Mouse (Mus musculus) G1E (cell line): ENCODE data around the gene Vac14. TPM values are rescaled to one million over a fixed set of nuclear protein-coding genes. Genes with fewer than 3 reads are reported as not detected.

Experiments used
- ATAC-seq: 2 replicates; pipeline ENCODE4 v1.8.0; 2016; ENCODE audit warnings: mild to moderate bottlenecking; ENCODE audit not compliant: insufficient number of reproducible peaks, poor library complexity, low FRiP score, severe bottlenecking; ENCODE audit errors: extremely low read depth
- DNase-seq: peaks from one replicate; pipeline ENCODE4 v3.0.0; 2012; ENCODE audit warnings: low spot score
- H3K27me3 ChIP-seq: 2 replicates; pipeline ENCODE4 v1.6.1; 2012; ENCODE audit warnings: mild to moderate bottlenecking, low read length, inconsistent platforms; ENCODE audit not compliant: insufficient read depth
- H3K36me3 ChIP-seq: replicated peaks from 2 replicates; pipeline ENCODE3; 2012; ENCODE audit warnings: mild to moderate bottlenecking, inconsistent platforms
- H3K4me1 ChIP-seq: 2 replicates; pipeline ENCODE4 v1.6.1; 2012; ENCODE audit warnings: low read depth, low read length, inconsistent platforms, mixed read lengths; ENCODE audit not compliant: insufficient read depth
- H3K4me3 ChIP-seq: 2 replicates; pipeline ENCODE4 v1.5.1; 2012; ENCODE audit warnings: low read depth, mild to moderate bottlenecking, inconsistent platforms, low read length, moderate library complexity, mixed read lengths
- H3K9me3 ChIP-seq: replicated peaks from 2 replicates; pipeline ENCODE4 v1.6.1; 2012; ENCODE audit warnings: inconsistent platforms
- CTCF ChIP-seq: IDR thresholded peaks from 2 replicates; pipeline ENCODE4 v1.5.1; 2012; ENCODE audit warnings: low read depth, low read length, inconsistent platforms, mixed read lengths
- GATA1 ChIP-seq: IDR thresholded peaks from 2 replicates; pipeline ENCODE4 v1.6.1; 2012; ENCODE audit warnings: borderline replicate concordance, low read length, inconsistent platforms, mixed read lengths
- GATA2 ChIP-seq: IDR thresholded peaks from 2 replicates; pipeline ENCODE4 v1.6.1; 2012; ENCODE audit warnings: low read depth, low read length, inconsistent platforms, borderline replicate concordance
- POLR2AphosphoS5 ChIP-seq: IDR thresholded peaks from 2 replicates; pipeline ENCODE4 v1.6.1; 2012; ENCODE audit warnings: low read depth, low read length, inconsistent platforms; ENCODE audit not compliant: insufficient replicate concordance
- TAL1 ChIP-seq: conservative IDR thresholded peaks from 2 replicates; pipeline ENCODE4 v1.6.1; 2012; ENCODE audit warnings: low read depth, low read length, inconsistent platforms, mixed read lengths
- polyA plus RNA-seq: library from polyadenylated mRNA; stranded (reverse); fragments of >175 nt; gene quantifications from 2 replicates; pipeline ENCODE4 v1.2.3, GENCODE M21; 2012
- total RNA-seq, 2 experiments: library from RNA; stranded (forward) in 1 of 2; stranded (reverse) in 1 of 2; fragments of 200-1000 nt in 1 of 2; fragments of >200 nt in 1 of 2; fragmentation: Nextera tagmentation in 1 of 2; gene quantifications; 2 replicates each; pipeline ENCODE4 v1.2.3; 2014 to 2017

Gene Vac14
- total and polyA plus RNA-seq, 3 experiments: 25.7 to 70.1 (median 52.1) TPM

DNA sequence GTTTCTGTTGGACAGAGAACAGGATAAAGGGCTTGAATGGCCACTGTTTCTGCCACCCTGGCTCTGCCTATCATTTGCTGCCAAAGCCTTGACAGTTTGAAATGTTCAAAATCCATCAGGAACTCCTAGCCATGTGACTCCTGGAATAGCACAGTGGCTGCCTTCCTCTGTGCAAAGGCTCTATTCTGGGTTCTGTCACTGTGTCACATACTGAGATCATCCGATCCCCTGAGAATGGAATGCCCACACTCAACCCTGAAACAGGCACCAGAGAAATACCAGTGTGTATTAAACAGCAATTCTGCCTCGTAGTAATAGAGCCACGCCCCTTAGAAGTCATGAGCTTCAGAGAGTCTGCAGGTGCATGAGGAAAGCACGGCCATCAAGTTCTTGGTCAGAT, 33.5 kb downstream of the Vac14 start:
- TF ChIP-seq GATA1: no peak
- TF ChIP-seq TAL1: no peak
- TF ChIP-seq POLR2AphosphoS5: no peak
- TF ChIP-seq GATA2: no peak
- no peak for TF ChIP-seq CTCF
- no peak overlapping the region for H3K4me3 ChIP-seq
- no peaks in the 10 kb centered on the region for H3K9me3 ChIP-seq
- H3K27me3 ChIP-seq: no peaks in the 10 kb centered on the region
- H3K36me3 ChIP-seq: peaks cover 84% of the 10 kb centered on the region
- ATAC-seq: no peak
- DNase-seq: no peak
- no peaks in the 10 kb centered on the region; the same call in 1 of the 2 replicates for H3K4me1 ChIP-seq

DNA sequence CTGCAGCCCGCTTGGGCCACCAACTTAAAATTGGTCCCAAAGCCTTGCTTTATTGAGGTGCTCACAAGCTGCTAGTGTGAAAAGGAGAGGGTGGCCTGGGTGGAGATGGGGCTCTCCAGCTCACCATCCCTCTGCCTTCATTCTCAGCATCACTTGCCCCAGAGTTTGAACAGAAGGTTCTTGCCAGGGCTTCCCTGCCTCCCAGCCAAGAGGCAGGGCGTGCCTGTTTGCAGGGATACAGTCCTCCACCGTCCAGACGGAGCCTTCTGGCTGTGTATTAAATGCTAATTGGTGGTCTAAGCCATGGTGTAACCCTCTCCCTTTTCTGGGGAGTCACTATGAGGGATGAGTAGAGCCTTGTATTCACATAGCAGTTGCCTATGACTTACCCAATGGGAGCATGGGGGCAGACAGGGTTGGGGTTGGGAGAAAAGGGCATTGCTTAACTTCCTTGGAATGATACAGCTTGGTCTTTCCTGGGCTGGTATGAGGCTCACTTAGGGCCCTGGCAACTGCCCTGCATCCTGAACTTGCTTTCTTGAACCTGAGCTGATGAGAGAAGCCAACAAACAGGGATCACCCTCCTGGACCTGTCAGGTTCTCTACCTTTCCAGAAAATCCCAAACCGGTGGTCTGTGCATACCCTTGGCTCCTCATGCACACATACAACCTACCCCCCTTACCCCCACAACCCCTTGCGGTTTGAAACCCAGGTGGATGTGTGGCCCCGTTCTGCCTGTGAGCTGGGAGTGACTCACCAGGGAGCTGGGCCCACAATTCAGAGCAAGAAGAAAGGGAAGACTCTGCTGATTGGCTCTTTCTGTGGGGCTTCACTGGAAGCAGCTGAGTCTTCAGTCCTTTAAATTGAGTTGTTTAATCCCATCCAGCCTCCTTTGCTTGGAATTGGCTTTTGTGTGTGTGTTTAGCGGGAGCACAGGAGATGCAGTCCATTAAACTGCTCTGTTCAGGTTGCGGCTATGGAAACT, 36.0 kb downstream of the Vac14 start:
- no peak for TF ChIP-seq CTCF
- no peak for TF ChIP-seq POLR2AphosphoS5
- no peak for TF ChIP-seq TAL1
- TF ChIP-seq GATA2: no peak
- TF ChIP-seq GATA1: no peak
- H3K27me3 ChIP-seq: no peaks in the 10 kb centered on the region
- H3K36me3 ChIP-seq: peaks cover 99% of the 10 kb centered on the region
- H3K4me1 ChIP-seq: no peaks in the 10 kb centered on the region; the same call in 1 of the 2 replicates
- no peaks in the 10 kb centered on the region for H3K9me3 ChIP-seq
- DNase-seq (no peak), ATAC-seq (no peak)
- H3K4me3 ChIP-seq: no peak overlapping the region

DNA sequence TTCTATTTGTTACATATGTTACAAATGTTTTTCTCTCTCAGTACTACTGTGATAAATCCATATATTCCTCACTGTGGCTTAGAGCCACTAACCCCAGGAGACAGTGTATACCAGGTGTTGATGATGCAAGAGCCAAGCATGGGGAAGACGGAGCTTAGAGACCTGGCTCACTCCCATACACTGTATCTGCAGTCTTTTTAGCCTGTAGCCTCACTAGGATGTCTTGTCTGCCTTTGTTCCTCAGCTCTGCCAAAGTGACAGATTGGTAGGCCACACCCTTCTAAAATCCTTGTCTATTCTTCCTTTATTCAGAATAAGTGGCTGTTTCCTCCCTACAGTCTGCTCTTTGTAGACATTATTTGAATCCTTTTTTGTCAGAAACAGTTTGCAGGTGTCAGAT, 37.4 kb downstream of the Vac14 start:
- ATAC-seq (no peak), DNase-seq (no peak)
- H3K9me3 ChIP-seq: no peaks in the 10 kb centered on the region
- no peaks in the 10 kb centered on the region for H3K27me3 ChIP-seq
- H3K4me3 ChIP-seq: no peak overlapping the region
- no peak for TF ChIP-seq GATA1
- TF ChIP-seq TAL1: no peak
- TF ChIP-seq POLR2AphosphoS5: no peak
- TF ChIP-seq CTCF: no peak
- TF ChIP-seq GATA2: no peak
- H3K4me1 ChIP-seq: no peaks in the 10 kb centered on the region; the same call in 1 of the 2 replicates
- H3K36me3 ChIP-seq: peaks cover 99% of the 10 kb centered on the region

DNA sequence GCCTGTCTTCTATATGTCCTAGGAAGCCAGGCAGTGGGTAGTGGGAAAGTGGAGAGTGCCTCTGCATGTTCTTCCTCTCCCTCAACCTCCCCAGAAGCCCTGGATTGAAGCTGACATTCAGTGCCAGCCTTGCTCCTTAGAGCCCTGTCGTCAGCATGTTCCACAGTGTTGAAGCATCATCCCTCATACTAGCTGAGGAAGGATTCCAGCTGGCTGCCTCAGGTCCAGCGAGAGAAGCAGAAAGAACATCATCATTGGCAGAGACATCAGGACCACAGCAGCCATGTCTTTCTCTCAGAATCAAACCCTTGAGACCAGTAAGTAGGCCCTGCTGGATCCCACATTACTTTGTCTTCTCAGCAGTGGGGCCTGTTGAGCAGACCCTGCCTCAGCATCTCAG, 39.3 kb downstream of the Vac14 start:
- Histone ChIP-seq H3K4me3 (no peak overlapping the region), H3K36me3 (peaks cover 99% of the 10 kb centered on the region), H3K4me1 (no peaks in the 10 kb centered on the region; the same call in 1 of the 2 replicates), H3K27me3 (no peaks in the 10 kb centered on the region), H3K9me3 (no peaks in the 10 kb centered on the region)
- no peak for ATAC-seq
- TF ChIP-seq TAL1 (no peak), GATA2 (no peak), GATA1 (no peak), CTCF (no peak), POLR2AphosphoS5 (no peak)
- no peak for DNase-seq

DNA sequence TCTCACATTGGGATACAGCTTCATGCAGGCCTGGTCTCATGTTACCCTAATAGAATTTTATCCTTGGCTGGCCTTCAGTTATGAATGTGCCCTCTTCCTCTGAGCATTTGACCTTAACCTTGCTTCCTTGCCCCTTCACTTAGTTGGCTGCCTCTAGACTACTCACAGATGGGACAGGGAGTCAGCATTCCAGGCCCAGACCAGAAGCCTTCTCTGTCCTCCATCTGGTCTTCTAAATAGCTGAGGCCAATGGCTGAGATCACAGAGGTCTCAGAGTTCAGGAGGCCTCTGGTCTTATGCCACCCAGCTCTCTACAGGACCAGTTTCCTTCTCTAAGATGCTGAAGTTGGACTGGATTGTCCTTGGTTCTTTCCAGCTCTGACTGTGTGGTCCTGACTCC, 41.7 kb downstream of the Vac14 start:
- no peaks in the 10 kb centered on the region for H3K27me3 ChIP-seq
- DNase-seq (no peak), ATAC-seq (no peak)
- TF ChIP-seq POLR2AphosphoS5: no peak
- no peak for TF ChIP-seq GATA2
- TF ChIP-seq CTCF: no peak
- no peak for TF ChIP-seq TAL1
- TF ChIP-seq GATA1: no peak
- no peaks in the 10 kb centered on the region for H3K9me3 ChIP-seq
- H3K4me1 ChIP-seq: no peaks in the 10 kb centered on the region
- H3K36me3 ChIP-seq: peaks cover 99% of the 10 kb centered on the region
- no peak overlapping the region for H3K4me3 ChIP-seq

- H3K4me3 ChIP-seq: no peak overlapping the region
- peaks cover 93% of the 10 kb centered on the region for H3K36me3 ChIP-seq
- no peak for TF ChIP-seq TAL1
- TF ChIP-seq CTCF: no peak
- no peak for TF ChIP-seq GATA1
- no peak for TF ChIP-seq POLR2AphosphoS5
- TF ChIP-seq GATA2: no peak
- no peaks in the 10 kb centered on the region for H3K9me3 ChIP-seq
- ATAC-seq: no peak
- no peaks in the 10 kb centered on the region for H3K4me1 ChIP-seq
- DNase-seq: no peak
- H3K27me3 ChIP-seq: no peaks in the 10 kb centered on the region
Measured at GRCm38 (mm10) chr8:110662545-110662944, 44.2 kb downstream of the Vac14 start.
